31 mouse cellular contexts compared by ENCODE assay signal in genomic region chr4:8207924-8208323, GRCm38 (mm10). TPM values are rescaled to one million over a fixed set of nuclear protein-coding genes. Genes with fewer than 3 reads are reported as not detected.
"Had no signal": no experiment of that assay in that cellular context is flagged by ENCODE, and none has a peak within 500 bp of the region (broad histone marks: within the 10 kb centered on the region; RNA-seq: fewer than 3 reads in every experiment).

No protein-coding gene starts in this region.

- H3K36me3 ChIP-seq: limb, embryonic 10.5 days; limb, embryonic 12.5 days; limb, embryonic 13.5 days; limb, embryonic 15.5 days; liver, embryonic 12.5 days; liver, embryonic 13.5 days; liver, embryonic 15.5 days; midbrain, embryonic 10.5 days; midbrain, embryonic 12.5 days; midbrain, embryonic 13.5 days; midbrain, embryonic 15.5 days; neural tube, embryonic 12.5 days; neural tube, embryonic 13.5 days had no signal

- DNase-seq: left cerebral cortex, postnatal 4 days; liver; liver, embryonic 13.5 days; liver, postnatal 0 days; lung, adult 2 months; lung, embryonic 14.5 days; lung, postnatal 14 days; lung, postnatal 36 days; midbrain, embryonic 14.5 days had no signal

- H3K4me2 ChIP-seq: limb, embryonic 12.5 days; limb, embryonic 13.5 days; limb, embryonic 15.5 days; liver, embryonic 11.5 days; liver, embryonic 12.5 days; liver, embryonic 13.5 days; liver, embryonic 15.5 days; lung, embryonic 14.5 days; midbrain, embryonic 11.5 days; midbrain, embryonic 12.5 days; midbrain, embryonic 13.5 days; midbrain, embryonic 15.5 days; neural tube, embryonic 12.5 days; neural tube, embryonic 13.5 days had no signal

- H3K27me3 ChIP-seq: limb, embryonic 12.5 days; limb, embryonic 13.5 days; limb, embryonic 15.5 days; liver, embryonic 12.5 days; liver, embryonic 13.5 days; liver, embryonic 15.5 days; midbrain, embryonic 12.5 days; midbrain, embryonic 13.5 days; midbrain, embryonic 15.5 days; neural tube, embryonic 12.5 days; neural tube, embryonic 13.5 days had no signal

- H3K9ac ChIP-seq: limb, embryonic 12.5 days; limb, embryonic 13.5 days; limb, embryonic 15.5 days; liver, embryonic 12.5 days; liver, embryonic 13.5 days; liver, embryonic 14.5 days; liver, embryonic 15.5 days; liver, postnatal 0 days; lung, embryonic 14.5 days; midbrain, embryonic 12.5 days; midbrain, embryonic 13.5 days; midbrain, embryonic 15.5 days; neural tube, embryonic 12.5 days; neural tube, embryonic 13.5 days had no signal

- H3K4me3 ChIP-seq: left cerebral cortex, adult 2 months; limb, embryonic 10.5 days; limb, embryonic 12.5 days; limb, embryonic 13.5 days; limb, embryonic 15.5 days; liver, embryonic 12.5 days; liver, embryonic 13.5 days; liver, embryonic 15.5 days; megakaryocyte, embryonic 14.5 days; midbrain, embryonic 10.5 days; midbrain, embryonic 12.5 days; midbrain, embryonic 13.5 days; midbrain, embryonic 15.5 days; myocyte; neural tube, embryonic 12.5 days; neural tube, embryonic 13.5 days had no signal

- H3K9me3 ChIP-seq: limb, embryonic 10.5 days; limb, embryonic 12.5 days; limb, embryonic 13.5 days; limb, embryonic 15.5 days; liver, embryonic 12.5 days; liver, embryonic 13.5 days; liver, embryonic 15.5 days; midbrain, embryonic 10.5 days; midbrain, embryonic 12.5 days; midbrain, embryonic 13.5 days; midbrain, embryonic 15.5 days; neural tube, embryonic 12.5 days; neural tube, embryonic 13.5 days had no signal

- ATAC-seq: liver, embryonic 12.5 days; midbrain, embryonic 13.5 days; midbrain, embryonic 15.5 days; midbrain, embryonic 16.5 days had no signal

- H3K4me1 ChIP-seq: limb, embryonic 12.5 days; limb, embryonic 15.5 days; liver, embryonic 13.5 days; liver, embryonic 15.5 days; midbrain, embryonic 10.5 days; midbrain, embryonic 12.5 days; midbrain, embryonic 13.5 days; midbrain, embryonic 15.5 days; neural tube, embryonic 12.5 days; neural tube, embryonic 13.5 days had no signal

- H3K27ac ChIP-seq: left cerebral cortex, adult 2 months; limb, embryonic 10.5 days; limb, embryonic 12.5 days; limb, embryonic 13.5 days; limb, embryonic 15.5 days; liver, embryonic 12.5 days; liver, embryonic 13.5 days; liver, embryonic 14.5 days; liver, embryonic 15.5 days; macrophage; midbrain, embryonic 10.5 days; midbrain, embryonic 12.5 days; midbrain, embryonic 13.5 days; midbrain, embryonic 15.5 days; neural tube, embryonic 12.5 days; neural tube, embryonic 13.5 days had no signal

RNA-seq across cellular contexts. Expression of gene Car8, which starts 30.9 kb away (rescaled TPM):
- total RNA-seq: megakaryocyte progenitor cell, adult 5-6 weeks; megakaryocyte-erythroid progenitor cell, adult 5-6 weeks had no signal
- polyA plus RNA-seq: macrophage had no signal
